14 mouse cellular contexts compared by ENCODE assay signal in genomic region chr5:21960151-21960550, GRCm38 (mm10).
DNase-seq lines count a peak whose midpoint lies in the region; ATAC-seq lines count a peak whose summit lies in the region.
"Had no signal": no experiment of that assay in that cellular context is flagged by ENCODE, and none has a peak within 500 bp of the region (broad histone marks: within the 10 kb centered on the region; RNA-seq: fewer than 3 reads in every experiment).

No protein-coding gene starts in this region.

- H3K4me2 ChIP-seq in kidney, embryonic 14.5 days (replicated peaks; ENCODE audit: low read depth, low read length): no peak overlapping the region
- H3K4me2 ChIP-seq: forebrain, embryonic 15.5 days; liver, embryonic 15.5 days; neural tube, embryonic 13.5 days had no signal

- no peaks in the 10 kb centered on the region for H3K4me1 ChIP-seq in kidney, embryonic 14.5 days (ENCODE audit: control insufficient read depth, insufficient read depth, low read length)
- H3K4me1 ChIP-seq: forebrain, embryonic 15.5 days; liver, embryonic 15.5 days; neural tube, embryonic 13.5 days had no signal

- peak; percentile 52 for DNase-seq in left cerebral cortex, postnatal 4 days
- no peak for DNase-seq in left cerebral cortex, postnatal 14 days (ENCODE audit: low spot score in 2 of 2)
- peak; percentile 44 for DNase-seq in kidney, adult 18-20 months
- DNase-seq in kidney, postnatal 4 days: peak; percentile 28 to 51
- no peak for DNase-seq in heart, postnatal 25 days (ENCODE audit: low spot score)
- DNase-seq in layer of hippocampus, postnatal 25 days (ENCODE audit: extremely low spot score in 1 of 2, low spot score in 1 of 2): no peak
- DNase-seq: lung, postnatal 36 days; right cerebral cortex, postnatal 4 days had no signal

- no peaks in the 10 kb centered on the region for H3K9me3 ChIP-seq in kidney, embryonic 14.5 days (ENCODE audit: control insufficient read depth, low read length)
- H3K9me3 ChIP-seq: forebrain, embryonic 15.5 days; G1E; liver, embryonic 15.5 days; neural tube, embryonic 13.5 days had no signal

- H3K4me3 ChIP-seq in kidney, embryonic 14.5 days (ENCODE audit: low read length): no peak overlapping the region
- H3K4me3 ChIP-seq: forebrain, embryonic 15.5 days; liver, embryonic 15.5 days; neural tube, embryonic 13.5 days had no signal

- peak; percentile 68; the same call in 1 of the 2 replicates for ATAC-seq in kidney, embryonic 14.5 days (ENCODE audit: low FRiP score, low TSS enrichment)
- ATAC-seq: CD4-positive, CD25-positive, alpha-beta regulatory T cell, adult 4 months; forebrain, embryonic 15.5 days had no signal

- H3K9ac ChIP-seq in kidney, embryonic 14.5 days (ENCODE audit: low read depth, low read length): no peak overlapping the region
- H3K9ac ChIP-seq: forebrain, embryonic 15.5 days; liver, embryonic 15.5 days; neural tube, embryonic 13.5 days had no signal

- H3K27me3 ChIP-seq in kidney, embryonic 14.5 days (ENCODE audit: control insufficient read depth, insufficient read depth, low read length): no peaks in the 10 kb centered on the region
- H3K27me3 ChIP-seq: forebrain, embryonic 15.5 days; liver, embryonic 15.5 days; neural tube, embryonic 13.5 days had no signal

- H3K27ac ChIP-seq in kidney, embryonic 14.5 days (ENCODE audit: low read depth, low read length): no peak overlapping the region
- H3K27ac ChIP-seq: forebrain, embryonic 15.5 days; liver, embryonic 15.5 days; neural tube, embryonic 13.5 days had no signal

- 51% methylated on average over 14 of the region's 14 CpGs for WGBS in kidney, embryonic 14.5 days

- H3K36me3 ChIP-seq in kidney, embryonic 14.5 days (ENCODE audit: control insufficient read depth, insufficient read depth, low read length): no peaks in the 10 kb centered on the region
- H3K36me3 ChIP-seq: forebrain, embryonic 15.5 days; G1E; liver, embryonic 15.5 days had no signal

- intact Hi-C loops in left cerebral cortex, postnatal 4 days (cut with DNase I): no loop called here
- intact Hi-C loops in left cerebral cortex, postnatal 14 days (cut with DNase I): no loop called here
- intact Hi-C loops in heart, postnatal 25 days (cut with DNase I): no loop called here

Comparison
In these comparisons a context has a peak if more than half of its experiments do, and no peak if none do; other contexts are left out.
1. DNase-seq: peak in left cerebral cortex, postnatal 4 days (single experiment), kidney, adult 18-20 months (single experiment) and kidney, postnatal 4 days (2 of 2); none in left cerebral cortex, postnatal 14 days (0 of 2), heart, postnatal 25 days (single experiment) and layer of hippocampus, postnatal 25 days (0 of 2).